Mouse (Mus musculus): ENCODE data around the gene Mier2.

- TF ChIP-seq CTCF (IDR thresholded peaks at IDR 0.05; ENCODE audit: extremely low read depth, insufficient read depth, low read length) (no peak), POLR2A (IDR thresholded peaks at IDR 0.05; ENCODE audit: extremely low read depth, insufficient read depth, low read length) (no peak)
Measured at GRCm38 (mm10) chr10:79578891-79579290, 23.9 kb upstream of the Mier2 start.
